Mouse (Mus musculus) heart, adult 2 months (tissue): Measurements from ENCODE around the gene Fcgrt. TPM values are rescaled to one million over a fixed set of nuclear protein-coding genes. Genes with fewer than 3 reads are reported as not detected.

Experiments
- DNase-seq, 2 experiments: peaks; one replicate each; pipeline ENCODE4 v3.0.0; 2021
- H3K27ac ChIP-seq: fragments of 200-600 bp; 2 replicates; pipeline ENCODE4 v1.8.1; 2022
- H3K27me3 ChIP-seq: fragments of 200-500 bp; 2 replicates; pipeline ENCODE4 v1.6.1; 2012; ENCODE audit warnings: mild to moderate bottlenecking, low read length, inconsistent platforms, mixed read lengths; ENCODE audit not compliant: control insufficient read depth, insufficient read depth
- H3K36me3 ChIP-seq: fragments of 200-500 bp; 2 replicates; pipeline ENCODE4 v1.6.1; 2012; ENCODE audit warnings: low read length, inconsistent platforms; ENCODE audit not compliant: control insufficient read depth, insufficient read depth
- H3K4me1 ChIP-seq: fragments of 200-500 bp; 2 replicates; pipeline ENCODE4 v1.6.1; 2011; ENCODE audit warnings: low read length; ENCODE audit not compliant: control insufficient read depth, insufficient read depth
- H3K4me3 ChIP-seq: fragments of 200-600 bp; 2 replicates; pipeline ENCODE4 v1.8.1; 2022
- H3K79me2 ChIP-seq: fragments of 200-500 bp; replicated peaks from 2 replicates; pipeline ENCODE4 v1.6.1; 2012; ENCODE audit warnings: mild to moderate bottlenecking, inconsistent platforms, low read length, moderate library complexity, mixed read lengths; ENCODE audit not compliant: control insufficient read depth, insufficient read depth
- H3K9ac ChIP-seq: fragments of 200-500 bp; 2 replicates; pipeline ENCODE4 v1.6.1; 2012; ENCODE audit warnings: low read depth, mild to moderate bottlenecking, control low read depth, inconsistent platforms, low read length, mixed read lengths
- CTCF ChIP-seq: fragments of 200-600 bp; IDR thresholded peaks from 2 replicates; pipeline ENCODE4 v1.8.1; 2022; ENCODE audit warnings: antibody characterized with exemption, mild to moderate bottlenecking, moderate library complexity
- EP300 ChIP-seq: fragments of 200-500 bp; IDR thresholded peaks from 2 replicates; pipeline ENCODE4 v1.6.1; 2011; ENCODE audit warnings: low read depth, low read length, control low read depth; ENCODE audit not compliant: insufficient read depth
- POLR2A ChIP-seq: fragments of 200-500 bp; IDR thresholded peaks from 2 replicates; pipeline ENCODE4 v1.6.1; 2011; ENCODE audit warnings: mild to moderate bottlenecking, low read depth, low read length, control low read depth; ENCODE audit not compliant: insufficient read depth
- WGBS: fragments of 180-500 bp; shearing (Covaris S2); methylation state at CpG from one replicate; pipeline ENCODE4 v1.1.7; 2018; 5-methylcytosine and 5-hydroxymethylcytosine counted together
- intact Hi-C: fragments of 180-260 bp; cut with DNase I; formaldehyde crosslinking; loops from one replicate; pipeline ENCODE4 v1.15.1; 2025
- polyA plus RNA-seq: library from polyadenylated mRNA; depleted of rRNA; stranded (reverse); fragments of >200 nt; gene quantifications from 2 replicates; pipeline ENCODE4 v1.2.3, GENCODE M21; 2012
- total RNA-seq, 2 experiments: library from RNA; stranded (reverse); gene quantifications; 2 replicates each; pipeline ENCODE4 v1.2.3; 2021

Gene Fcgrt
- total and polyA plus RNA-seq, 3 experiments, result 60.3 to 82.8 (median 67.5) TPM

DNA sequence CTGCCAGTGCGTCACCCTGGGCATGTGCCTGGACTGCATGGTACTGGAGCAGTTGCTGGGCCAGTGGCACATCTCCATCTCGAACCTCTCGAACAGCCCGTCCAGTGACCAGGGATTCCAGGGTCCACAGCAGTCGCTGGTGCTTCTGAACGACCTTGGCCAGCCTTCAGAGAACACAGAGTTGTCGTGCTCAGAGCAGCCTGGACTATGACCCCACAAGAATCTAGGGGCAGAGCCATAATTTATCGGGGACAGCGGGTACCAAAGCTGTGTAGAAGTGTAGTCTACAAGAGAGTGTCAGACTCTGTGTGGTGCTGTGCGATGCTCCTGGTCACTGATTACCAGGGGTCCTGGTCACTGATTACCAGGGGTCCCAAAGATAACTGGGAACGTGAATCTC, 44.2 kb upstream of the Fcgrt start:
- WGBS, result 84% methylated on average over 11 of the region's 11 CpGs
- H3K9ac ChIP-seq, result no peak overlapping the region
- H3K4me3 ChIP-seq, result no peak overlapping the region
- H3K4me1 ChIP-seq, result peaks cover 5% of the 10 kb centered on the region; the same call in 1 of the 2 replicates
- DNase-seq, result no peak
- no peaks in the 10 kb centered on the region for H3K79me2 ChIP-seq
- no peaks in the 10 kb centered on the region for H3K36me3 ChIP-seq
- peak overlapping the region; percentile 5; the same call in 1 of the 2 replicates for H3K27ac ChIP-seq
- no peaks in the 10 kb centered on the region for H3K27me3 ChIP-seq
- TF ChIP-seq POLR2A (no peak), CTCF (no peak), EP300 (no peak)
- intact Hi-C loops, result no loop called here

DNA sequence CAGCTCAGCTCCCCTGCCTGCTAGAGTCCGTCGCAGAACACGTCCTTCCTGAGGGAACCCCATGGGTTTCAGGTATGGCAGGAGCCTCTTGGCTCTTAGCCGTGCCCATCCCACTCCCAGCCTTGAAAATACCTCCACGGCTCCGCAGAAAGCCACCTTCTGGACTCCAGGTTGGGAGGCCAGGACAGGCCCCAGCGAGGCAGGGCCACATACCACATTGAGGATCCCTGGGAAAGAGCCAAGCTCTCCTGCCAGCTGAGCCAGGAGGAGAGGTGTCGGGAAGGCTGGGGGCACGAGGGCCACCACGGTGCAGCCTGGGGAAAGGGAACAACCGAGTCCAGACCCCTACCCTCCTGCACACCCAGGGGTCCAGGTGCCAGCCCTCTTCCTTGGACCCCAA, 43.6 kb upstream of the Fcgrt start:
- Histone ChIP-seq H3K79me2 (no peaks in the 10 kb centered on the region), H3K27ac (no peak overlapping the region), H3K36me3 (no peaks in the 10 kb centered on the region), H3K9ac (no peak overlapping the region), H3K4me1 (peaks cover 5% of the 10 kb centered on the region; the same call in 1 of the 2 replicates), H3K4me3 (no peak overlapping the region), H3K27me3 (no peaks in the 10 kb centered on the region)
- WGBS, result 81% methylated on average over 11 of the region's 11 CpGs
- intact Hi-C loops, result no loop called here
- TF ChIP-seq CTCF (no peak), EP300 (no peak), POLR2A (no peak)
- no peak for DNase-seq

DNA sequence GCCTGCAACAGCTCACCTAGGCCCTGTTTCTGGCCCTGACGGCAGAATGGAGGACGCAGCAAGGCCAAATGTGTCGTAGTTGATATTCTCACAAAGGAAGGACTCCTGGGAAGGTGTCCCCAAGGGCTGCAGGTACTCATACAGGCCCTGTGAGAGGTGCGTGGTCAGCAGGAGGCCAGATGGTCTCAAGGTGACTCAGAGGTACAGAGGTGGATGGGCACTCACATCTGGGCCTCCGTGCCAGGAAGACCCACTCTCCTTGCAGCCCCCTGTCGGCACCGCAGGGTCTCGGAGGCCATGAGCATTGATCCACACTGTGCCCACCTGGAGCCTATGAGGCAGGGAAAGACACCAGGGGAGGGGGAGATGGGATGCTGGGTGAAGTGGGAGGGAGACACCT, 41.8 kb upstream of the Fcgrt start:
- Histone ChIP-seq H3K36me3 (no peaks in the 10 kb centered on the region), H3K79me2 (no peaks in the 10 kb centered on the region), H3K27me3 (no peaks in the 10 kb centered on the region), H3K4me3 (no peak overlapping the region), H3K27ac (no peak overlapping the region), H3K4me1 (peaks cover 2% of the 10 kb centered on the region), H3K9ac (no peak overlapping the region)
- DNase-seq, result no peak
- TF ChIP-seq CTCF (no peak), POLR2A (no peak), EP300 (no peak)
- intact Hi-C loops, result no loop called here
- 97% methylated on average over 8 of the region's 8 CpGs for WGBS

DNA sequence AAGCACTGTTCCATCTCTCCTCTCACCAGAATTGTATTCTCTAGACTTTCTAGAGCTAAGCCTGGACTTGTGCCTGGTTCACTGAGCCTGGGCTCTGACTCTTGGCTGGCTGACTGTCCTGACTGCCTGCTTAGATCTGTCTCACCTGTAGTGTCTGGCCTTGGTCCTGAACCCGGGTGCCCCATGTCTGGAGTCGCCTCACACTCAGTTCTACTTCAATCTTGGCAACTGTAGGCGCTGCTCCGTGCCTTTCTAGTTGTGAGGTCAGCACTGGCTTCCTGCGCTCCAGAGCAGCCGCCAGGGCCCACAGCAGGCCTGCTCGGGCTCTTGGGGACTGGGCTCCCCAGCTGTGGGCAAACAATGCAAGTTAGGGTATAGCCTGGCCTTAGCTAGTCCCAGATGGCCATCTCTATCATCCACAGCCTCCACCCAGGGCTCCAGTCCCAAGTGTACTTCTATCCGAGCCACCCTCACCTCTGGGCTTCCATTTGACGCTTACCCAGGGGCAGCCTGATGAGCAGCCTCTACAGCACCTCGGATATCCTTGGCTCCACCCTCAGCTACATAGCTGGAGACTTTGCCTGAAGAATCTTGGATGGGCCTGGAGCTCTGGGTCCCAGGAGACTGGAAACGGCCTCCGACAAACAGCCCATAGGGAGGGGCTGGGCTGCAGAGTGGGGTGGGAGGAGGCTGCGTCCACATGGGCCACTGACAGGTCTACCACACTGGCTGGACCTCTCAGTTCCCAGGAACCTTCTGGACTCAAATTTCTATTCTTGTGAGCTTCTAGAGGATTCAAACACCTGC, 40.9 kb upstream of the Fcgrt start:
- peak overlapping the region; percentile 31; the same call in 1 of the 2 replicates for H3K27ac ChIP-seq
- H3K9ac ChIP-seq, result no peak overlapping the region
- peaks cover 2% of the 10 kb centered on the region for H3K4me1 ChIP-seq
- H3K27me3 ChIP-seq, result no peaks in the 10 kb centered on the region
- TF ChIP-seq CTCF (no peak), EP300 (no peak), POLR2A (no peak)
- 72% methylated on average over 13 of the region's 13 CpGs for WGBS
- no peaks in the 10 kb centered on the region for H3K36me3 ChIP-seq
- peak in 1 of 2 experiments; percentile 54 for DNase-seq
- intact Hi-C loops, result no loop called here
- H3K79me2 ChIP-seq, result no peaks in the 10 kb centered on the region
- H3K4me3 ChIP-seq, result no peak overlapping the region

DNA sequence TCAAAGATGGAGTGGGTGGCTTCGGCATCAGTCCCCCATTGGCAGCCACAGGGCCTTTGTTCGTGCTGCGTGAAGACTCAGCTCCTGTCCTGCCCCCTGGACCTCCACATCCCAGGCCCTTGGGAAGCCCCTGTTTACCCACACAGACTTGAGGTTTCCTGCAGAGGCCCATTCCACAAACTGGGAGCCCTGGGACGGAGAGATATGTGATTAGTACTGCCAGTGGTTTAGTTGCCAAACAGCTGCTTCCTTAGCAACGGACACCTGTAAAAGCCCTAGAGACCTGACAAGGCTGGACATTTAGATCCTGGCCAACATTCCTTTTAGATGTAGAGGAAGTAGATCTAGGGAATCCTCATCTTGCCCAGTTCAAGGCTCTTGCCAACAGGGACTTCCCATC, 38.3 kb upstream of the Fcgrt start:
- intact Hi-C loops, result no loop called here
- Histone ChIP-seq H3K27ac (no peak overlapping the region), H3K9ac (no peak overlapping the region), H3K79me2 (no peaks in the 10 kb centered on the region), H3K36me3 (no peaks in the 10 kb centered on the region), H3K4me3 (no peak overlapping the region), H3K4me1 (peaks cover 2% of the 10 kb centered on the region), H3K27me3 (no peaks in the 10 kb centered on the region)
- DNase-seq, result no peak
- TF ChIP-seq CTCF (no peak), POLR2A (no peak), EP300 (no peak)
- WGBS, result 55% methylated on average over 5 of the region's 5 CpGs

DNA sequence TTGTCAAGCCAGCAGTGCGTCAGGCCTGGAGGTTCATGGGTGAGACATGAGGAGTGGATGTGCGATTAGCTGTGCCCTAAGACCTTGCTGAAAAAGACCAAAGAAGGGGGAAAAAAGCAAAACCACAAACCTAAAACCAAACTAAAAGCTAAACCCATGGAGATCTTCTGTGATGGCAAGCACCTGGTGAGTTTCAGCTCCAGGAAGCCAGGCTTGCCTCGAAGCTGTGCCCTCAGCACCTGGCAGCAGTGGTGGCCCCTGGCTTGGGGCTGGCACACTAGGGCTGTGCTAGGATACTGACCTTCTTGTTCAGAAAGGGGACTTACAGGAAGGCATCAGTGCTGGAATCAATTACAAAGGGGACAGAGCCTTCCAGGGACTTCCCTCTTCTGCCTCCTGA, 37.7 kb upstream of the Fcgrt start:
- Histone ChIP-seq H3K4me3 (no peak overlapping the region), H3K27ac (no peak overlapping the region), H3K27me3 (no peaks in the 10 kb centered on the region), H3K36me3 (no peaks in the 10 kb centered on the region), H3K9ac (no peak overlapping the region), H3K79me2 (no peaks in the 10 kb centered on the region), H3K4me1 (peaks cover 2% of the 10 kb centered on the region)
- TF ChIP-seq EP300 (no peak), CTCF (no peak), POLR2A (no peak)
- intact Hi-C loops, result no loop called here
- no peak for DNase-seq
- 83% methylated on average over 3 of the region's 3 CpGs for WGBS
